Mouse (Mus musculus) cerebellum, adult 2 months (tissue): ENCODE measurements around the gene Gm2115.

Experiments
- CTCF ChIP-seq: fragments of 200-500 bp; IDR thresholded peaks from 2 replicates; pipeline ENCODE4 v1.5.1; 2011; ENCODE audit warnings: low read depth, mild to moderate bottlenecking, control low read depth, low read length, moderate library complexity, borderline replicate concordance; ENCODE audit not compliant: insufficient read depth
- POLR2A ChIP-seq: fragments of 200-500 bp; IDR thresholded peaks from 2 replicates; pipeline ENCODE4 v1.6.1; 2011; ENCODE audit warnings: low read length, control low read depth, borderline replicate concordance; ENCODE audit not compliant: insufficient read depth

DNA sequence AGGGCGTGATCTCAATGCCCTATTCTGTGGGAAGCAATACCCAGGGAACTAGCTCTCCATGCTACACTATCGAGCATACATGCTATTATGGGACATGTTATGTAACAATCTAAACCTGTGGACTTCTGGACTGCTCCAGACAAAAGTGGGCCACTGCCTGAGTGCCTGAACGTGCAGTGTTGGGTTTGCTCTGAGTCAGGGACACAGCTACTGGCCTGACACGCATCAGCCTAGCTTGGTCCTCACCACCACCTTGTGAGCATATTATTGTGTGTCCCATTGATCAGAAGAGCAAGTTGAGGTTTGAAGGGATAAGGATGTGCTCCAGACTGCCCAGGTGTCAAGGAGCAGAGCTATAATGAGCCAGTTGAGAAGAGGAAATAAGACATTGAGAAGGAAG is 16.2 kb downstream of the Gm2115 start:
- no peak for TF ChIP-seq CTCF
- no peak for TF ChIP-seq POLR2A
